Mouse (Mus musculus) inflammation-experienced regulatory T-cells, adult 16 weeks (primary cell): ENCODE data around the gene Col18a1. TPM values are rescaled to one million over a fixed set of nuclear protein-coding genes. Genes with fewer than 3 reads are reported as not detected.

Experiments
- polyA plus RNA-seq: library from polyadenylated mRNA; unstranded; fragments of 100-300 nt; shearing (Covaris generic); gene quantifications from one replicate; pipeline ENCODE4 v1.2.1, GENCODE M21; 2017

Gene Col18a1
- 0.49 TPM for polyA plus RNA-seq

GRCm38 (mm10) chr10:77165963-77166717, at the start of gene Col18a1:
Gene Col18a1 (minus strand): TSS chr10:77166548.

GRCm38 (mm10) chr10:77031768-77032375, 134.5 kb downstream of the Col18a1 start, which contains the start of gene Slc19a1:
Gene Slc19a1 (plus strand): TSS chr10:77032241.

Other genes starting within 250 kb of the Col18a1 start
- 21.1 TPM for gene Pcbp3, start 204.7 kb downstream of the Col18a1 start, polyA plus RNA-seq
- 60.3 TPM for gene Slc19a1, start 134.3 kb downstream of the Col18a1 start, polyA plus RNA-seq
- 51.8 TPM for gene Pofut2, start 92.7 kb upstream of the Col18a1 start, polyA plus RNA-seq